Mouse (Mus musculus): ENCODE results near the gene Magoh.

GRCm38 (mm10) chr4:107856958-107857686, 22.4 kb upstream of the Magoh start:
- no peak for TF ChIP-seq CTCF (IDR thresholded peaks at IDR 0.05; ENCODE audit: borderline replicate concordance, control insufficient read depth, extremely low read depth, insufficient read depth, low read length, poor library complexity)
- TF ChIP-seq POLR2A (IDR thresholded peaks at IDR 0.05; ENCODE audit: control insufficient read depth, extremely low read depth, insufficient read depth, low read length, poor library complexity): no peak
